Mouse (Mus musculus) midbrain, embryonic 10.5 days (tissue): ENCODE measurements around the gene Znhit1. TPM values are rescaled to one million over a fixed set of nuclear protein-coding genes. Genes with fewer than 3 reads are reported as not detected.
"Not testable (repeated sequence)": the region's sequence is repeated elsewhere in the genome, so short reads cannot be mapped to it uniquely, and the experiment has no call there.

ENCODE experiments used
- DNase-seq: peaks from one replicate; pipeline ENCODE4 v3.0.0-alpha.2; 2017; ENCODE audit warnings: low spot score
- H3K27ac ChIP-seq: fragments of 300-500 bp; sonication (generic); replicated peaks from 2 replicates; pipeline ENCODE4 v1.5.1; 2016; ENCODE audit warnings: mild to moderate bottlenecking
- H3K27me3 ChIP-seq: fragments of 300-500 bp; sonication (generic); 2 replicates; pipeline ENCODE4 v1.6.1; 2016; ENCODE audit warnings: low read depth, mild to moderate bottlenecking; ENCODE audit not compliant: poor library complexity, severe bottlenecking
- H3K36me3 ChIP-seq: fragments of 300-500 bp; sonication (generic); 2 replicates; pipeline ENCODE4 v1.6.1; 2016; ENCODE audit warnings: mild to moderate bottlenecking, moderate library complexity
- H3K4me1 ChIP-seq: fragments of 300-500 bp; sonication (generic); 2 replicates; pipeline ENCODE4 v1.6.1; 2016
- H3K4me3 ChIP-seq: fragments of 300-500 bp; sonication (generic); 2 replicates; pipeline ENCODE4 v1.5.1; 2016; ENCODE audit warnings: mild to moderate bottlenecking, moderate library complexity
- H3K9me3 ChIP-seq: fragments of 300-500 bp; sonication (generic); replicated peaks from 2 replicates; pipeline ENCODE4 v1.6.1; 2016; ENCODE audit warnings: mild to moderate bottlenecking
- WGBS: fragments of 180-500 bp; shearing (Covaris S2); methylation state at CpG from one replicate; pipeline ENCODE4 v1.1.7; 2016; 5-methylcytosine and 5-hydroxymethylcytosine counted together
- microRNA counts: library from miRNA; unstranded; fragments of <30 nt; microRNA quantifications from one replicate; lab custom pipeline; 2017
- microRNA-seq: library from miRNA; unstranded; fragments of <30 nt; microRNA quantifications from one replicate; pipeline ENCODE4, GENCODE M21; 2017
- polyA plus RNA-seq: library from polyadenylated mRNA; unstranded; fragments of >200 nt; fragmentation: Nextera tagmentation; extraction: Ambion mirVana; gene quantifications from 2 replicates; pipeline ENCODE4 v1.2.1, GENCODE M21; 2016

The Znhit1 gene
- polyA plus RNA-seq, 1 experiment from 2014 or later: 102 TPM

- Histone ChIP-seq H3K9me3 (no peaks in the 10 kb centered on the region), H3K27me3 (no peaks in the 10 kb centered on the region), H3K36me3 (no peaks in the 10 kb centered on the region), H3K27ac (no peak overlapping the region), H3K4me1 (peaks cover 6% of the 10 kb centered on the region; the same call in 1 of the 2 replicates), H3K4me3 (no peak overlapping the region)
- no peak for DNase-seq
- WGBS: 91% methylated on average over 12 of the region's 12 CpGs
Measured at GRCm38 (mm10) chr5:136940845-136941560, 46.8 kb downstream of the Znhit1 start.

DNA sequence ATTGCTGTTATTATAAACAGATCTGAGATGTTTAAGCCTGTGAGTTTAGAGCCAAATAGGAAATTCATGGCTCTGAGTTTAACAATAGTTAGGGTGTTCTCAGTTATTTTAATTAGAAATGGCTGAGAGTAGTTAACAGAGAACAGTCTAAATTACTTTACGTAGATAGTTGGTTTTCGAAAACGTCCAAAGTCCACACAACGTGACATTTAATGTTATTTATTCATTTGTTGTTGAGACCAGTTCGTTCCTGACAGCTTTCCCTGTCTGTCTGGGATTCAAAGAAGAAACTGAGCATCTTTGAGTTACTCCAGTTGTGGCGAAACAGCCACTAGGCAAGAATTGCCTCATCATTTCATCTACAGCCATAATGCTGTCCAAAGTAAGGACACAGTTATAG lies 47.8 kb downstream of the Znhit1 start:
- not testable (repeated sequence) for H3K36me3 ChIP-seq, H3K9me3 ChIP-seq, H3K4me1 ChIP-seq, H3K4me3 ChIP-seq, H3K27ac ChIP-seq, H3K27me3 ChIP-seq, DNase-seq
- 87% methylated on average over 6 of the region's 6 CpGs for WGBS

DNA sequence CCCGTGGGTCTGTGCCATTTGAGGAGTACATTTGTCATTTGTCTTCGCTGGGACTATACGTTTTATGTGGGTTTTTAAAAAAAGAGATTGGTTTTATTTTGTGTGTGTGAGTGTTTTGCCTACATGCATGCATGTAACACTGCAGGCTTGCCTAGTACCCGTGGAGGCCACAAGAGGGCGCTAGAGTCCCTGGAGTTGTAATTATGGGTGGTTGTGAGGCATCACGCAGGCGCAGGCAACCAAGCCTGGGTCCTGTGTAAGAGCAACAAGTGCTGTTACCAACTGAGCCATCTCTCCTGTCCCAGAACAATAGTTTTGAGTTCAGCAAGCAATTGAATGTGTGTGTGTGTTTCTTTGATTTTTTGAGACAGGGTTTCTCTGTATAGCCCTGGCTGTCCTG lies 48.5 kb downstream of the Znhit1 start:
- H3K27me3 ChIP-seq: no peaks in the 10 kb centered on the region
- DNase-seq: no peak
- no peaks in the 10 kb centered on the region for H3K9me3 ChIP-seq
- H3K4me3 ChIP-seq: no peak overlapping the region
- peaks cover 6% of the 10 kb centered on the region; the same call in 1 of the 2 replicates for H3K4me1 ChIP-seq
- no peak overlapping the region for H3K27ac ChIP-seq
- H3K36me3 ChIP-seq: no peaks in the 10 kb centered on the region
- WGBS: 67% methylated on average over 7 of the region's 7 CpGs

- H3K27ac ChIP-seq: no peak overlapping the region
- no peaks in the 10 kb centered on the region for H3K27me3 ChIP-seq
- H3K9me3 ChIP-seq: no peaks in the 10 kb centered on the region
- 90% methylated on average over 5 of the region's 5 CpGs for WGBS
- no peak for DNase-seq
- no peaks in the 10 kb centered on the region for H3K36me3 ChIP-seq
- H3K4me3 ChIP-seq: no peak overlapping the region
- H3K4me1 ChIP-seq: no peaks in the 10 kb centered on the region
Measured at GRCm38 (mm10) chr5:136937621-136938020, 50.2 kb downstream of the Znhit1 start.

- Histone ChIP-seq H3K4me1 (no peaks in the 10 kb centered on the region), H3K36me3 (no peaks in the 10 kb centered on the region), H3K27ac (no peak overlapping the region), H3K4me3 (no peak overlapping the region), H3K9me3 (no peaks in the 10 kb centered on the region), H3K27me3 (no peaks in the 10 kb centered on the region)
- 86% methylated on average over 6 of the region's 6 CpGs for WGBS
- no peak for DNase-seq
Measured at GRCm38 (mm10) chr5:136936750-136937149, 51.1 kb downstream of the Znhit1 start.

DNA sequence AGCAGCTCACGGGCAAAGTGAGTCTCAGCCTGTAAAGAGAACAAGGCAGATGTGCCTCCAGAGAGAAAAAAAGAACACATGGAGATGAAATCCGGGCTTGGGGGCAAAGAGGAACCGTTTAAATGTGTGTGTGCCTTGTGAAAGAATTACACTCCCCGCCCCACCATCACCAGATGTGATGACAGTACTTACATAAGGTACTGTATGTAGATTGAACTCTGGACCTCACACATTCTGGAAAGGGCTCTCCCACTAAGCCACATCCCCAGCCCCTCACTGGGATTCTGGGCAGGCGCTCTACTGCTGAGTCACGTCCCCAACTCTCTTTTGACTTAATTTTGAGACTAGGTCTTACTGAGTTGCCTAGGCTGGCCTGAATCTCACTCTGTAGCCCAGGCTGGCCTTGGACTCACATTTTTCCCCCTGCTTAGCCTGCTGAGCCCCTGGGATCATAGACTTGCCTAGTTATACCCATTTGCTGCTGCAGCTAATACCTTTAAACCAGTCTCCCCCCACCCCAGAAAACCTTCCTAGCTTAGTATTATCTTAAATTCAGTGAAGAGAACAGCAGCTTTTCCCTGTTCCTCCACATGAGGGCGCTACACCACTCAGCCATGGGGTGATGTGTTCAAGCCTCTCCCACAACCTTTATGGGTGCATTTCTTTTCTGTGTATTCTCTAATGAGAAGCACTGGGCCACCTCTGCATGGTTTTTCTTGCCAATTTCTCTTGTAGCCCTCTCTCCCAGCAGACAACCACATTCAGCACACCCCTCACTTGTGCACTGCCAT lies 51.7 kb downstream of the Znhit1 start:
- Histone ChIP-seq H3K27me3 (no peaks in the 10 kb centered on the region), H3K36me3 (no peaks in the 10 kb centered on the region), H3K4me1 (no peaks in the 10 kb centered on the region), H3K4me3 (no peak overlapping the region), H3K9me3 (no peaks in the 10 kb centered on the region), H3K27ac (no peak overlapping the region)
- 70% methylated on average over 7 of the region's 7 CpGs for WGBS
- no peak for DNase-seq

DNA sequence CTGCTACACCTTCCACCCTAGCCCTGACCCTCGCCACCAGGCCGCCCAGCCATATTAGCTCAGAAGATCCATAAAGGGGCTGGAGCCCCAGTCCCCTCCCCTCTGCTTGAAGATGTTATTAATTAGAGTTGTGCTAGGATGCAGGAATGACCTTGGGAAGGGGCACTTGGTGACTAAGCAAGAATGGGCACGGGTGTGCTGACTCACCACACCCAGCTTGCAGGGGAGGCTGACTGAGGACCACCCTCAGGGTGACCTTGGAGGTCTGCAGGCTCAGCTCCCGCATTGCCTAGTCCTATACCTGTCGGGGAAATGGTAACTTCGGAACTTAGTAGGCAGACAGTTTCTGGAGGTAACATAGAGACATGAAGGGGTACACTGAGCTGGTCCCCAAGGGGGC lies 53.9 kb downstream of the Znhit1 start:
- H3K4me1 ChIP-seq: peaks cover 5% of the 10 kb centered on the region
- H3K36me3 ChIP-seq: no peaks in the 10 kb centered on the region
- H3K4me3 ChIP-seq: no peak overlapping the region
- WGBS: 91% methylated on average over 6 of the region's 6 CpGs
- H3K27me3 ChIP-seq: no peaks in the 10 kb centered on the region
- DNase-seq: no peak
- no peaks in the 10 kb centered on the region for H3K9me3 ChIP-seq
- H3K27ac ChIP-seq: no peak overlapping the region

- Histone ChIP-seq H3K27ac (no peak overlapping the region), H3K4me3 (no peak overlapping the region), H3K36me3 (no peaks in the 10 kb centered on the region), H3K27me3 (no peaks in the 10 kb centered on the region), H3K4me1 (peaks cover 5% of the 10 kb centered on the region), H3K9me3 (no peaks in the 10 kb centered on the region)
- WGBS: 90% methylated on average over 5 of the region's 5 CpGs
- DNase-seq: no peak
Measured at GRCm38 (mm10) chr5:136932956-136933355, 54.9 kb downstream of the Znhit1 start.

MicroRNA genes within 50 kb of the gene (microRNA counts, 519-probe panel; counts per million panel counts)
- not detected for microRNA mmu-miR-702 (lab: Ali Mortazavi, UCI)

Small RNAs within 50 kb of the gene (microRNA-seq; reads per million reads assigned to microRNA genes)
- gene Mir702: 103 reads per million, percentile 51 among the genes with 10 or more reads in this experiment

Other genes with a start within 250 kb of the Znhit1 start
- 38.0 and 44.3 TPM in 2 replicates for gene Col26a1, start 104.8 kb downstream of the Znhit1 start, polyA plus RNA-seq
- gene Ift22, start 79.9 kb downstream of the Znhit1 start, polyA plus RNA-seq: 104 and 114 TPM in 2 replicates
- gene Fis1, start 34.7 kb downstream of the Znhit1 start, polyA plus RNA-seq: 271 and 306 TPM in 2 replicates
- 0.15 and 0.55 TPM in 2 replicates for gene Cldn15, start 21.4 kb downstream of the Znhit1 start, polyA plus RNA-seq
- 40.8 and 43.2 TPM in 2 replicates for gene Plod3, start 1.0 kb downstream of the Znhit1 start, polyA plus RNA-seq
- 0.35 and 0.39 TPM in 2 replicates for gene Vgf, start 38.4 kb upstream of the Znhit1 start, polyA plus RNA-seq
- 209 and 228 TPM in 2 replicates for gene Ap1s1, start 58.1 kb upstream of the Znhit1 start, polyA plus RNA-seq
- 0.07 and 0.11 TPM in 2 replicates for gene Serpine1, start 84.2 kb upstream of the Znhit1 start, polyA plus RNA-seq
- gene Trim56, start 128.2 kb upstream of the Znhit1 start, polyA plus RNA-seq: 3.9 and 5.4 TPM in 2 replicates
- not detected in 2 replicates for gene Muc3, start 161.3 kb upstream of the Znhit1 start, polyA plus RNA-seq
- gene Muc3a, start 224.4 kb upstream of the Znhit1 start, polyA plus RNA-seq: 0.14 TPM in 1 of 2 replicates, not detected in the other